Mouse (Mus musculus) heart, postnatal 0 days (tissue): ENCODE data around the gene Wdr63. TPM values are rescaled to one million over a fixed set of nuclear protein-coding genes. Genes with fewer than 3 reads are reported as not detected.

Source experiments
- ATAC-seq: fragments of 200-750 bp; cut with Nextera tagmentation; 2 replicates; pipeline ENCODE4 v1.8.0; 2017; ENCODE audit warnings: low read depth, moderate number of reproducible peaks, moderate library complexity; ENCODE audit not compliant: insufficient read depth
- DNase-seq: peaks from one replicate; pipeline ENCODE4 v3.0.0-alpha.2; 2016; ENCODE audit warnings: low spot score
- H3K27ac ChIP-seq: fragments of 300-500 bp; sonication (generic); 2 replicates; pipeline ENCODE4 v1.5.1; 2014; ENCODE audit warnings: low read depth, mild to moderate bottlenecking
- H3K27me3 ChIP-seq: fragments of 300-500 bp; sonication (generic); 2 replicates; pipeline ENCODE4 v1.6.1; 2014; ENCODE audit warnings: low read length, mixed read lengths; ENCODE audit not compliant: control insufficient read depth, insufficient read depth
- H3K36me3 ChIP-seq: fragments of 300-500 bp; sonication (generic); replicated peaks from 2 replicates; pipeline ENCODE4 v1.6.1; 2014; ENCODE audit warnings: low read length, mixed read lengths; ENCODE audit not compliant: control insufficient read depth, insufficient read depth
- H3K4me1 ChIP-seq: fragments of 300-500 bp; sonication (generic); 2 replicates; pipeline ENCODE4 v1.6.1; 2014; ENCODE audit warnings: antibody characterized with exemption; ENCODE audit not compliant: control insufficient read depth, insufficient read depth
- H3K4me2 ChIP-seq: fragments of 300-500 bp; sonication (generic); 2 replicates; pipeline ENCODE4 v1.6.1; 2014; ENCODE audit warnings: low read depth, mild to moderate bottlenecking, low read length, moderate library complexity
- H3K4me3 ChIP-seq: fragments of 300-500 bp; sonication (generic); 2 replicates; pipeline ENCODE4 v1.5.1; 2014; ENCODE audit warnings: low read depth, low read length
- H3K9ac ChIP-seq: fragments of 300-500 bp; sonication (generic); replicated peaks from 2 replicates; pipeline ENCODE4 v1.6.1; 2014; ENCODE audit warnings: low read depth, low read length, mixed read lengths
- H3K9me3 ChIP-seq: fragments of 300-500 bp; sonication (generic); replicated peaks from 2 replicates; pipeline ENCODE4 v1.6.1; 2016; ENCODE audit warnings: low read length; ENCODE audit not compliant: control insufficient read depth
- CTCF ChIP-seq: IDR thresholded peaks from 2 replicates; pipeline ENCODE4 v1.5.1; 2016; ENCODE audit warnings: antibody characterized with exemption, control low read depth, low read depth
- EP300 ChIP-seq: IDR thresholded peaks from 2 replicates; pipeline ENCODE4 v1.6.1; 2016; ENCODE audit warnings: antibody characterized with exemption, low read depth
- WGBS: fragments of 180-500 bp; shearing (Covaris S2); extraction: QIAGEN DNeasy Blood & Tissue Kit; methylation state at CpG from one replicate; pipeline ENCODE4 v1.1.7; 2014; 5-methylcytosine and 5-hydroxymethylcytosine counted together
- polyA plus RNA-seq: library from polyadenylated mRNA; unstranded; fragments of >200 nt; fragmentation: Nextera tagmentation; extraction: Ambion mirVana; gene quantifications from 2 replicates; pipeline ENCODE4 v1.2.1, GENCODE M21; 2015
- total RNA-seq: library from RNA; depleted of rRNA; stranded (reverse); fragments of >200 nt; gene quantifications from 2 replicates; pipeline ENCODE4 v1.2.3, GENCODE M21; 2014; ENCODE audit warnings: low replicate concordance

Gene Wdr63
- total and polyA plus RNA-seq, 2 experiments from 2014 or later: not detected

DNA sequence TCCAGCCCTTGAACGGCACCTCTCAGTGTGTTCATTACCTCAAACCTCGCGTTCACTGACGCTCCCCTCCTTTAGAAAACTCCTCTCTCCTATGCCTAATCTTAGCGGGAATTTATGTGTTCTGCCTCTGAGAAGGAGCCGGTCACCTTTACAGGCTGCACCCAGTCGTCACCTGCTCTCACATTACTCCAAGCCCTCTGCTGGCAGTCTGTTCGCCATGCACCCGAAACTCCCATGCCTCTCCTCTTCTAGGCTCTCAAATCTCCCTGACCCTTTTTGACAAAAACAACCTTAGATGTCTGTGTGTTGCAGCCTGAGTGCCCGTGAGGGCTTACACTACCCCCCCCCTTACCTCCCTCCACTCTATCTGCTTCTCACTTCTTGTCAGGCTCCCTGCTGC lies 28.5 kb upstream of the Wdr63 start:
- no peak overlapping the region for H3K4me2 ChIP-seq
- no peak for TF ChIP-seq EP300
- peak; percentile 49 for TF ChIP-seq CTCF
- H3K36me3 ChIP-seq: no peaks in the 10 kb centered on the region
- ATAC-seq (peak; percentile 39; the same call in 1 of the 2 replicates), DNase-seq (no peak)
- no peaks in the 10 kb centered on the region for H3K9me3 ChIP-seq
- H3K27me3 ChIP-seq: no peaks in the 10 kb centered on the region
- H3K27ac ChIP-seq: no peak overlapping the region
- no peaks in the 10 kb centered on the region for H3K4me1 ChIP-seq
- H3K4me3 ChIP-seq: no peak overlapping the region
- WGBS: 24% methylated on average over 10 of the region's 10 CpGs
- H3K9ac ChIP-seq: no peak overlapping the region

GRCm38 (mm10) chr3:146135417-146135816 lies 27.5 kb upstream of the Wdr63 start:
- Histone ChIP-seq H3K9ac (no peak overlapping the region), H3K27ac (no peak overlapping the region), H3K9me3 (no peaks in the 10 kb centered on the region), H3K4me1 (no peaks in the 10 kb centered on the region), H3K4me2 (no peak overlapping the region), H3K36me3 (no peaks in the 10 kb centered on the region), H3K27me3 (no peaks in the 10 kb centered on the region), H3K4me3 (no peak overlapping the region)
- ATAC-seq (no peak), DNase-seq (no peak)
- TF ChIP-seq EP300 (no peak), CTCF (no peak)
- WGBS: 78% methylated on average over 2 of the region's 2 CpGs

- no peaks in the 10 kb centered on the region for H3K4me1 ChIP-seq
- WGBS: 71% methylated on average over 9 of the region's 9 CpGs
- H3K36me3 ChIP-seq: no peaks in the 10 kb centered on the region
- no peaks in the 10 kb centered on the region for H3K9me3 ChIP-seq
- DNase-seq (no peak), ATAC-seq (no peak)
- no peak overlapping the region for H3K9ac ChIP-seq
- TF ChIP-seq CTCF (no peak), EP300 (no peak)
- H3K4me3 ChIP-seq: no peak overlapping the region
- H3K27ac ChIP-seq: no peak overlapping the region
- H3K27me3 ChIP-seq: no peaks in the 10 kb centered on the region
- H3K4me2 ChIP-seq: no peak overlapping the region
These were observed 26.9 kb upstream of the Wdr63 start for GRCm38 (mm10) chr3:146134834-146135233.

GRCm38 (mm10) chr3:146127205-146127604 lies 19.3 kb upstream of the Wdr63 start:
- ATAC-seq: no peak
- TF ChIP-seq CTCF: no peak
- TF ChIP-seq EP300: no peak
- 41% methylated on average over 6 of the region's 6 CpGs for WGBS

DNA sequence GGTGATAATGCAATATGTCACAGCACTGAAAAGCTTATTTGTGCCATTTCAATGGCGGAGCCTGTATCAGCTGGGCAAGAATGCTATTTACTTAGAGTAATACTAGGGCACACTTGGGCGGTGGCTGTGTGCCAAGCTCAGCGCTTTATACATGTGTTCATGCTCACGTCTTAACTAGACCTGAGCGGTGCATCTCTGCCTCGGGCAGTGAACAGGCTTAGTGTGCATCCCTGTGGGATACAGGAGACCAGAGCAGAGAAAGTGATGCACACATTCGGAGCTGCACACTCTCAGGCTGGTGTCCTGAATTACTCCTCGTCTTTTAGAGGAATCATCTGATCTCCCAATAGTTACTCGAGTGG lies 15.5 kb upstream of the Wdr63 start:
- TF ChIP-seq EP300 (no peak), CTCF (no peak)
- no peak for ATAC-seq
- DNase-seq: no peak

More at GRCm38 (mm10) chr3:146127205-146127604, 19.3 kb upstream of the Wdr63 start:
- H3K27me3 ChIP-seq: no peaks in the 10 kb centered on the region
- H3K9ac ChIP-seq: no peak overlapping the region
- H3K4me2 ChIP-seq: no peak overlapping the region
- H3K4me3 ChIP-seq: no peak overlapping the region
- H3K36me3 ChIP-seq: no peaks in the 10 kb centered on the region
- DNase-seq: no peak
- H3K9me3 ChIP-seq: no peaks in the 10 kb centered on the region
- H3K4me1 ChIP-seq: no peaks in the 10 kb centered on the region
- H3K27ac ChIP-seq: no peak overlapping the region

DNA sequence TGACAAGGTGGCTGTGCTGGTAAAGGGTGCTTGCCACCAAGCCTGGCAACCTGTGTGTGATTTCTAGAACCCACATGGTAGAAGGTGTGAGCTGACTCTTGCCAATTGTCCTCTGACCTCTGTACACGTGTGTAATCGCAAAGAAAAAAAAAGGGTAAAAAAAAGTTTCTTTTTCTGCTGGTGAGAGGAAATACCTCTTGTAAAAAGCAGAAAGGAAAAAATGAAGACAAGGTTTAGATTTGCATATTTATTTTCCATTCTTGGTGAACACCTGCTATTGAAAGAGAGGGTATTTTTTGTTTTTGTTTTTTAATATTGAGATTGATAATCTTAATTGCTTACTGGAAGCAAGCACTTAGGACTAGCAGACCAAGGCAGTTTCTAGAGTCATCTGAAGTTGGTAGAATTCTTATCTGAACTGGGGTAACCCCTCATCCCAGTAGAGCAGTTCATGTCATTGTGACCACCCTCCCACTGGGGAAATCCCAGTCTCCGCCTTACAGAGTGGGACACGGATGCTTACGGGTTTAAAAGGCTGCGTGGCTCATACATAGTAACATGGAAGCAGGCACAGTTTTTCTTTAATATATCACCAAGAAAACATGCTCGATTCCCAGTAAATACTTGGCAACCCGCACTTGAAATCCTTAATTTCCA lies 15.0 kb upstream of the Wdr63 start:
- H3K27ac ChIP-seq: no peak overlapping the region
- ATAC-seq: no peak

More for the DNA sequence above, 15.5 kb upstream of the Wdr63 start:
- no peaks in the 10 kb centered on the region for H3K4me1 ChIP-seq
- H3K9me3 ChIP-seq: no peaks in the 10 kb centered on the region
- no peak overlapping the region for H3K27ac ChIP-seq
- peaks cover 7% of the 10 kb centered on the region; the same call in 1 of the 2 replicates for H3K27me3 ChIP-seq
- 59% methylated on average over 9 of the region's 9 CpGs for WGBS
- H3K4me3 ChIP-seq: no peak overlapping the region
- H3K36me3 ChIP-seq: no peaks in the 10 kb centered on the region
- H3K9ac ChIP-seq: no peak overlapping the region
- H3K4me2 ChIP-seq: no peak overlapping the region

More for the DNA sequence above, 15.0 kb upstream of the Wdr63 start:
- WGBS: 79% methylated on average over 8 of the region's 8 CpGs
- no peaks in the 10 kb centered on the region for H3K9me3 ChIP-seq
- DNase-seq: no peak
- H3K4me1 ChIP-seq: no peaks in the 10 kb centered on the region
- H3K36me3 ChIP-seq: no peaks in the 10 kb centered on the region
- no peak overlapping the region for H3K4me3 ChIP-seq
- H3K4me2 ChIP-seq: no peak overlapping the region
- TF ChIP-seq EP300: no peak
- TF ChIP-seq CTCF: no peak
- no peak overlapping the region for H3K9ac ChIP-seq
- H3K27me3 ChIP-seq: peaks cover 12% of the 10 kb centered on the region; the same call in 1 of the 2 replicates
